Comparison of ENCODE assay signal across 19 mouse cellular contexts in the genomic region with DNA sequence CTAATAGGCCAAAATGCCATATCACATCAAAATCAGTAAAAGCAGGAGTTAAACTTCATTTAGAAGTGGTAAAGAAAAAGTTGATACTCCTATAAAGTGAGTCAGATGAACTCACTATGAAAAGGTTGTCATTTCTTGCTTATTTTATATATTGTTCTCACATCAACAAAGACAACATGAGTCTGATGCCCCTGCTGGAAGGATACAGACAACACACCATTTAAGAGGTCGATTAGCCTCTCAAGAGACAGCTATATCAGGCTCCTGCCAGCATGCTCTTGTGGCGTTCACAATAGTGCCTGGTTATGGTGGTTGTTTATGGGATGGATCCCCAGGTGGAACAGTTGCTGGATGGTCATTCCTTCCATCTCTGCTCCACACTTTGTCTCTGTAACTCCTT. TPM values are rescaled to one million over a fixed set of nuclear protein-coding genes. Genes with fewer than 3 reads are reported as not detected.
"Had no signal": no experiment of that assay in that cellular context is flagged by ENCODE, and none has a peak within 500 bp of the region (broad histone marks: within the 10 kb centered on the region; RNA-seq: fewer than 3 reads in every experiment).

No protein-coding gene starts in this region.

- H3K27me3 ChIP-seq: limb, embryonic 15.5 days; liver, embryonic 13.5 days; midbrain, embryonic 12.5 days; neural tube, embryonic 15.5 days had no signal

- DNase-seq: kidney, adult 18-20 months; kidney, postnatal 10 days; layer of hippocampus, adult 9-11 months; layer of hippocampus, postnatal 36 days; liver, embryonic 13.5 days; lung, adult 18-20 months; lung, postnatal 36 days; right cerebral cortex, adult 18-20 months; thymus, adult 2 months; thymus, postnatal 4 days had no signal

- H3K4me3 ChIP-seq: limb, embryonic 15.5 days; liver, embryonic 13.5 days; midbrain, embryonic 12.5 days; myocyte; neural tube, embryonic 15.5 days had no signal

- ATAC-seq: inflammation-experienced regulatory T-cells, adult 6 months had no signal

- H3K27ac ChIP-seq: limb, embryonic 15.5 days; liver, embryonic 13.5 days; midbrain, embryonic 12.5 days; neural tube, embryonic 15.5 days had no signal

- H3K9me3 ChIP-seq: limb, embryonic 15.5 days; liver, embryonic 13.5 days; midbrain, embryonic 12.5 days; neural tube, embryonic 15.5 days had no signal

- H3K9ac ChIP-seq: limb, embryonic 15.5 days; liver, embryonic 13.5 days; midbrain, embryonic 12.5 days; neural tube, embryonic 15.5 days had no signal

- H3K36me3 ChIP-seq: midbrain, embryonic 12.5 days; neural tube, embryonic 15.5 days had no signal

- H3K4me1 ChIP-seq: limb, embryonic 15.5 days; liver, embryonic 13.5 days; midbrain, embryonic 12.5 days; neural tube, embryonic 15.5 days had no signal

- H3K4me2 ChIP-seq: limb, embryonic 15.5 days; liver, embryonic 13.5 days; midbrain, embryonic 12.5 days; neural tube, embryonic 15.5 days had no signal

RNA-seq across cellular contexts. Expression of a gene that starts 24.7 kb away (rescaled TPM):
- total RNA-seq: layer of hippocampus, postnatal 36 days; left cerebral cortex, postnatal 25 days; megakaryocyte, adult 5-6 weeks; midbrain, postnatal 0 days had no signal
- polyA plus RNA-seq: inflammation-experienced regulatory T-cells, adult 6 months; neural tube, embryonic 11.5 days had no signal
